Mouse (Mus musculus) lung, embryonic 14.5 days (tissue): ENCODE data around the gene Tlx2. TPM values are rescaled to one million over a fixed set of nuclear protein-coding genes. Genes with fewer than 3 reads are reported as not detected.

Source experiments
- ATAC-seq: fragments of 200-750 bp; cut with Nextera tagmentation; 2 replicates; pipeline ENCODE4 v1.8.0; 2017; ENCODE audit warnings: mild to moderate bottlenecking, moderate TSS enrichment, moderate library complexity; ENCODE audit not compliant: insufficient read depth
- DNase-seq: peaks from one replicate; pipeline ENCODE4 v3.0.0-alpha.2; 2015
- H3K27ac ChIP-seq: fragments of 300-500 bp; sonication (generic); 2 replicates; pipeline ENCODE4 v1.5.1; 2014; ENCODE audit warnings: low read depth, mild to moderate bottlenecking, moderate library complexity
- H3K27me3 ChIP-seq: fragments of 300-500 bp; sonication (generic); 2 replicates; pipeline ENCODE4 v1.6.1; 2014; ENCODE audit warnings: low read length, control low read depth; ENCODE audit not compliant: insufficient read depth
- H3K36me3 ChIP-seq: fragments of 300-500 bp; sonication (generic); 2 replicates; pipeline ENCODE4 v1.6.1; 2014; ENCODE audit warnings: control low read depth; ENCODE audit not compliant: insufficient read depth
- H3K4me1 ChIP-seq: fragments of 300-500 bp; sonication (generic); 2 replicates; pipeline ENCODE4 v1.6.1; 2014; ENCODE audit warnings: antibody characterized with exemption, control low read depth; ENCODE audit not compliant: insufficient read depth
- H3K4me2 ChIP-seq: fragments of 300-500 bp; sonication (generic); 2 replicates; pipeline ENCODE4 v1.6.1; 2014; ENCODE audit warnings: mild to moderate bottlenecking
- H3K4me3 ChIP-seq: fragments of 300-500 bp; sonication (generic); 2 replicates; pipeline ENCODE4 v1.5.1; 2014; ENCODE audit warnings: low read depth, low read length
- H3K9ac ChIP-seq: fragments of 300-500 bp; sonication (generic); 2 replicates; pipeline ENCODE4 v1.6.1; 2014
- H3K9me3 ChIP-seq: fragments of 300-500 bp; sonication (generic); 2 replicates; pipeline ENCODE4 v1.6.1; 2016; ENCODE audit warnings: low read depth, low read length, control low read depth
- CTCF ChIP-seq: IDR thresholded peaks from 2 replicates; pipeline ENCODE4 v1.5.1; 2016; ENCODE audit warnings: antibody characterized with exemption, low read depth
- WGBS: fragments of 180-500 bp; shearing (Covaris S2); extraction: QIAGEN DNeasy Blood & Tissue Kit; methylation state at CpG from one replicate; pipeline ENCODE4 v1.1.7; 2014; 5-methylcytosine and 5-hydroxymethylcytosine counted together
- microRNA counts: library from miRNA; unstranded; fragments of <30 nt; microRNA quantifications from one replicate; lab custom pipeline; 2016
- microRNA-seq: library from miRNA; unstranded; fragments of <30 nt; microRNA quantifications from one replicate; pipeline ENCODE4, GENCODE M21; 2016; ENCODE audit warnings: borderline number of aligned reads
- polyA plus RNA-seq: library from polyadenylated mRNA; unstranded; fragments of >200 nt; fragmentation: Nextera tagmentation; extraction: Ambion mirVana; gene quantifications from 2 replicates; pipeline ENCODE4 v1.2.1, GENCODE M21; 2014

Tlx2 gene
- polyA plus RNA-seq, 1 experiment from 2014 or later = 0.25 TPM

- no peak for DNase-seq
- no peaks in the 10 kb centered on the region for H3K4me1 ChIP-seq
- H3K4me3 ChIP-seq = no peak overlapping the region
- H3K4me2 ChIP-seq = no peak overlapping the region
- TF ChIP-seq CTCF = no peak
- no peaks in the 10 kb centered on the region for H3K36me3 ChIP-seq
- ATAC-seq = no peak
- H3K9ac ChIP-seq = no peak overlapping the region
- H3K27ac ChIP-seq = no peak overlapping the region
- H3K27me3 ChIP-seq = no peaks in the 10 kb centered on the region
- no peaks in the 10 kb centered on the region for H3K9me3 ChIP-seq
- 46% methylated on average over 4 of the region's 4 CpGs for WGBS
Measured at GRCm38 (mm10) chr6:83024421-83024820, 45.7 kb downstream of the Tlx2 start.

- H3K9me3 ChIP-seq = no peaks in the 10 kb centered on the region
- ATAC-seq = no peak
- no peaks in the 10 kb centered on the region for H3K4me1 ChIP-seq
- DNase-seq = no peak
- H3K27me3 ChIP-seq = no peaks in the 10 kb centered on the region
- H3K4me3 ChIP-seq = no peak overlapping the region
- no peak overlapping the region; the same call in 1 of the 2 replicates for H3K9ac ChIP-seq
- no peak for TF ChIP-seq CTCF
- no peaks in the 10 kb centered on the region for H3K36me3 ChIP-seq
- H3K4me2 ChIP-seq = no peak overlapping the region
- no peak overlapping the region for H3K27ac ChIP-seq
- WGBS = 96% methylated on average over 2 of the region's 2 CpGs
Measured at GRCm38 (mm10) chr6:83023786-83024185, 46.3 kb downstream of the Tlx2 start.

GRCm38 (mm10) chr6:83023008-83023407 is 47.1 kb downstream of the Tlx2 start:
- 84% methylated on average over 9 of the region's 9 CpGs for WGBS
- no peak for TF ChIP-seq CTCF

GRCm38 (mm10) chr6:83020836-83021593 is 49.1 kb downstream of the Tlx2 start:
- ATAC-seq (no peak), DNase-seq (no peak)
- no peak overlapping the region for H3K27ac ChIP-seq
- no peaks in the 10 kb centered on the region for H3K27me3 ChIP-seq
- no peak for TF ChIP-seq CTCF
- H3K4me3 ChIP-seq = no peak overlapping the region
- no peak overlapping the region for H3K9ac ChIP-seq
- no peaks in the 10 kb centered on the region for H3K36me3 ChIP-seq
- 68% methylated on average over 4 of the region's 4 CpGs for WGBS
- H3K4me1 ChIP-seq = no peaks in the 10 kb centered on the region
- H3K9me3 ChIP-seq = no peaks in the 10 kb centered on the region
- no peak overlapping the region for H3K4me2 ChIP-seq

More at GRCm38 (mm10) chr6:83023008-83023407, 47.1 kb downstream of the Tlx2 start:
- H3K9ac ChIP-seq = no peak overlapping the region
- DNase-seq = no peak
- no peak overlapping the region for H3K4me2 ChIP-seq
- H3K36me3 ChIP-seq = no peaks in the 10 kb centered on the region
- no peaks in the 10 kb centered on the region for H3K27me3 ChIP-seq
- no peak overlapping the region for H3K4me3 ChIP-seq
- no peaks in the 10 kb centered on the region for H3K9me3 ChIP-seq
- no peak overlapping the region for H3K27ac ChIP-seq
- no peaks in the 10 kb centered on the region for H3K4me1 ChIP-seq
- no peak for ATAC-seq

- H3K4me1 ChIP-seq = no peaks in the 10 kb centered on the region
- no peak for TF ChIP-seq CTCF
- no peak overlapping the region for H3K27ac ChIP-seq
- no peaks in the 10 kb centered on the region for H3K27me3 ChIP-seq
- WGBS = 80% methylated on average over 6 of the region's 6 CpGs
- no peak overlapping the region for H3K4me3 ChIP-seq
- no peaks in the 10 kb centered on the region for H3K9me3 ChIP-seq
- no peaks in the 10 kb centered on the region for H3K36me3 ChIP-seq
- DNase-seq (no peak), ATAC-seq (no peak)
- H3K4me2 ChIP-seq = no peak overlapping the region
- H3K9ac ChIP-seq = no peak overlapping the region
Measured at GRCm38 (mm10) chr6:83020121-83020520, 50.0 kb downstream of the Tlx2 start.

- Histone ChIP-seq H3K4me2 (no peak overlapping the region), H3K9ac (no peak overlapping the region), H3K36me3 (no peaks in the 10 kb centered on the region), H3K9me3 (no peaks in the 10 kb centered on the region), H3K4me1 (no peaks in the 10 kb centered on the region), H3K27me3 (no peaks in the 10 kb centered on the region), H3K4me3 (no peak overlapping the region), H3K27ac (no peak overlapping the region)
- ATAC-seq (no peak), DNase-seq (no peak)
- WGBS = 65% methylated on average over 3 of the region's 3 CpGs
- TF ChIP-seq CTCF = no peak
Measured at GRCm38 (mm10) chr6:83019044-83019443, 51.0 kb downstream of the Tlx2 start.

MicroRNAs encoded within 50 kb of the gene (microRNA counts, 519-probe panel; counts per million panel counts)
- 30.5 counts per million for microRNA mmu-miR-3470a+mmu-miR-3470b (lab: Ali Mortazavi, UCI)

Small RNA genes within 50 kb of the gene (microRNA-seq; reads per million reads assigned to microRNA genes)
- not detected for gene Mir3470a
- not detected for gene Mir7040

Other genes with a start within 250 kb of the Tlx2 start
- gene Sema4f, start 130.5 kb downstream of the Tlx2 start, polyA plus RNA-seq = 8.5 and 10.0 TPM in 2 replicates
- gene M1ap, start 123.4 kb downstream of the Tlx2 start, polyA plus RNA-seq = 1.1 TPM in 2 replicates
- 11.9 and 12.0 TPM in 2 replicates for gene Dok1, start 36.8 kb downstream of the Tlx2 start, polyA plus RNA-seq
- gene Loxl3, start 36.1 kb downstream of the Tlx2 start, polyA plus RNA-seq = 19.5 and 19.8 TPM in 2 replicates
- gene Aup1, start 15.8 kb downstream of the Tlx2 start, polyA plus RNA-seq = 134 and 144 TPM in 2 replicates
- gene Htra2, start 15.0 kb downstream of the Tlx2 start, polyA plus RNA-seq = 44.0 and 45.0 TPM in 2 replicates
- 0.62 and 1.3 TPM in 2 replicates for gene Dqx1, start 12.4 kb downstream of the Tlx2 start, polyA plus RNA-seq
- 28.5 and 29.9 TPM in 2 replicates for gene Pcgf1, start 7.6 kb upstream of the Tlx2 start, polyA plus RNA-seq
- gene Lbx2, start 16.1 kb upstream of the Tlx2 start, polyA plus RNA-seq = 0.84 and 0.89 TPM in 2 replicates
- gene Ccdc142, start 31.3 kb upstream of the Tlx2 start, polyA plus RNA-seq = 2.6 and 3.0 TPM in 2 replicates
- 2.3 and 2.9 TPM in 2 replicates for gene Gm42688, start 31.3 kb upstream of the Tlx2 start, polyA plus RNA-seq
- 134 TPM in 2 replicates for gene Mrpl53, start 38.7 kb upstream of the Tlx2 start, polyA plus RNA-seq
- 53.7 and 66.6 TPM in 2 replicates for gene Mogs, start 45.2 kb upstream of the Tlx2 start, polyA plus RNA-seq
- gene Wbp1, start 51.3 kb upstream of the Tlx2 start, polyA plus RNA-seq = 86.0 and 91.5 TPM in 2 replicates
- gene Ino80b, start 55.1 kb upstream of the Tlx2 start, polyA plus RNA-seq = 12.7 and 13.3 TPM in 2 replicates
- 22.7 and 26.7 TPM in 2 replicates for gene Rtkn, start 65.2 kb upstream of the Tlx2 start, polyA plus RNA-seq
- 5.6 and 8.5 TPM in 2 replicates for gene Wdr54, start 86.1 kb upstream of the Tlx2 start, polyA plus RNA-seq
- gene 1700003E16Rik, start 86.1 kb upstream of the Tlx2 start, polyA plus RNA-seq = 0.96 and 1.3 TPM in 2 replicates
- 91.6 and 94.1 TPM in 2 replicates for gene Dctn1, start 95.6 kb upstream of the Tlx2 start, polyA plus RNA-seq
- 0.61 and 0.64 TPM in 2 replicates for gene Slc4a5, start 149.5 kb upstream of the Tlx2 start, polyA plus RNA-seq